Mouse (Mus musculus) adrenal gland, postnatal 14 days (tissue): ENCODE results near the gene Igf2bp1. TPM values are rescaled to one million over a fixed set of nuclear protein-coding genes. Genes with fewer than 3 reads are reported as not detected.

ENCODE experiments used
- DNase-seq: peaks from one replicate; pipeline ENCODE4 v3.0.0; 2021; ENCODE audit warnings: mixed read lengths
- total RNA-seq: library from RNA; stranded (reverse); gene quantifications from 2 replicates; pipeline ENCODE4 v1.2.3, GENCODE M21; 2021

The Igf2bp1 gene
- total RNA-seq, 1 experiment from 2014 or later: 5.0 TPM

DNA sequence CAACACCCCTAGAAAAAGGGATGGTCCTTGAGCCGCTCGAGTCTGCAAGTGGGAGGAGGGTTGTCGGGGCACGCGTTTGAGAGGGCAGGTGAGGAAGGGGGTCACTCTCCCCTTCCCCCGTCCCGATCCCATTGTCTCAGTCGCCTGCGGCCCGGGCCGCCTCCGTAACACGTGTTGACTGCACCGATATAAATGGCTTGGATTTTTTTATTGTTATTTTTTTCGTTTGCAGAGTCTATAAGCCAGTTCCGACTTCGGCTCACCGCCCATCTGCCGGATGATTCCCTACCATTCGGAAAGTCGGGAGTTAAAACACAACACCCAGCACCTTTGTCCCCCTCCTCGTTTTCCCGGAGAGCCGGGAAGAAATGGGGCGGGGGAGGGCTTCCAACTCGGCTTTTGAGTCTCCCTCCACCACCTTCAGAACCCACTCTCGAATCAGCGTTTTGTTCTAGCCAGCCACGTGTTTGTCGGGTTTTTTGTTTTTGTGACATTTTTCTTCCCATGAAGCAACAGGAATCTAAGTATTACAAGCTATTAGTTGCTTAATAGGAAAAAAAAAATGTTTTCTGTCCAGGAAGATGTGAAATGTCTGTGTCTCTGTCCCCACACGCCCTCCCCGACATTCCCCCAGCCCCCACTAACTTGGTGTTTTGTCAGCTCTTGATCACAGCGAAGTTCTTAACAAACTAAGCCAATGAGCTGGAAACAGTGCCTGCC lies 1.9 kb upstream of the Igf2bp1 start:
- peak; percentile 14 for DNase-seq

DNA sequence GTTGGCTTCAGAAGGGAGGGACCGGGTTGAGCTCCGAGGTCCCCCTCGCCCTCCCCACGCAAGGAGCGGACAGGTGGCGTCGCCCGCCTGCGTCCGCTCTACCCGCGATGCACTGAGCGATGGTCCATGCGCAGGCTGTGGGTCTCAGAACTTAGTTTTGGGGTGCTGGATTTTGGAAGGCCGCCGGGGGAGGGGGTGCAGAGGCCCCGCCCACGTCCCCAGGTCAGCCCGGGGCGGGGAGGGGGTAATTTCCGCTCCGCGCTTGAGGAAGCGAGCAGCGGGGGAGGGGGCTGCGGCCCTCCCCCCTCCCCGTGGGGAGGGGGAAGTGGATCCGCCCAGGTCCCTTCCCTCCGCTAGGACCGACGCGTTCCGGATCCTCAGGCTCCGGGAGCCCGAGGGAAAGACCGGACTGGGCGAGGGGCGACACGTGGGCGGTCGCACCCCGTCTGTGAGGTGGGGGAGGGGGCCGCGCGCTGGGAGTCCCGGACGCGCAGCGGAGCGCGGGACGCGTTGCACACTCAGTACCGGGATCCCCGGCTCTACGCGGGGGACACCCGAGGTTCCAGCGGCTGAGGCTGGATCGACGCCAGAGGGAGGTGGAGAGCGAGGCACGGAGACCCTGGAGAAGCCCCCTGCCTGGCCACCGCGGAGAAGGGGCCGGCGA lies 1.2 kb upstream of the Igf2bp1 start:
- peak; percentile 39 for DNase-seq

DNA sequence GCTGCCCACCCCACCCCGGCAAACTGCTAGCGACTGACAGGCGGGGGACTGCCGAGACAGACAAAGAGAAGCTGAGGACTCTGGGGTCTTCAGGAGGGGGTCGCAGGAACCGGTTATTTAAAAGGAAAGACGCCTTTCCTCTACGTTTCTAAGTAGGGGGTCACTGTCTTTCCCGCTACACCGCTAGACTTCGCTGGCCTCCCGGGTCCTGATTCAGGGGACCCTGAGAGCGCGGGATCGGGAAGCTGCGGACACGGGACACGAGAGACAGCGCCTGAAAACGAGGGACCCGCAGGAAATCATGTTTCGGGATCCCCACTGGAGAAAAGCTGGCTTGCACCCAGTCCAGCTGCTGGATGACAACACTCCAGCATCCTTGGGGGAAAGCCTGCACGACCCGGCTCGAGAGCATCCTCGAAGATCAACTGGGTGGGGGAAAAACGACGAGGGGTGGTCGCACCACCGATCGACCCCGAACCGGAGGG lies 669 bp upstream of the Igf2bp1 start:
- peak; percentile 50 for DNase-seq

DNA sequence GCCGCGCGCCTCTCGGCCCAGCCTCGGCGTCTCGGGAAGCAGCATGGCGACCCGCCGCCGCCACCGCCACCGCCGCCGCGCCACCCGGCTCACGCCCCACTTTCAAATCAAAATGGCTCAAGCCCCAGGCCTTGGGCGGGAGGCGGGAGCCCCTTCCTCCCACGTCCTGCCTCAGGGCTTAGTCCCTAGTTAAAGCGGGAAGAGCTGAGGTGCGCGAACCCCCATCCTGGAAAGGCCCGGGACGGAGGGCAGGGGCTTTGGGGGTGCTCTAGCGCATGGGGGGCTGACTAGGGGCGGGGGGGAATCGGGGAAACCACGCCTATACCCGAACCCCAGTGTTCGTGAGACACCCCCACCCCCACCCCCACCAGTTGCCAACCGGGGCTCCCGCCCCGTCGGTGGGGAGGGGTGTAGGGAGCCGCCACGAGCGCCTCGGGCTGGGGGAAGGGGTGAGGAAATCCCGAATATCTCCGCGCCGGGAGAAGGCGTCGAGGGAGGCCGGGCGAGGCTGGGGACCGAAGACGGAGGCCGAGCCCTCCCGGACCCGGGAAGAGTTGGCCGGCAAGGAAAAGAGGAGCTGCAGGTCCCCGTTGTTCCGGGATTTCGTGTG lies 842 bp downstream of the Igf2bp1 start:
- peak; percentile 58 for DNase-seq

DNA sequence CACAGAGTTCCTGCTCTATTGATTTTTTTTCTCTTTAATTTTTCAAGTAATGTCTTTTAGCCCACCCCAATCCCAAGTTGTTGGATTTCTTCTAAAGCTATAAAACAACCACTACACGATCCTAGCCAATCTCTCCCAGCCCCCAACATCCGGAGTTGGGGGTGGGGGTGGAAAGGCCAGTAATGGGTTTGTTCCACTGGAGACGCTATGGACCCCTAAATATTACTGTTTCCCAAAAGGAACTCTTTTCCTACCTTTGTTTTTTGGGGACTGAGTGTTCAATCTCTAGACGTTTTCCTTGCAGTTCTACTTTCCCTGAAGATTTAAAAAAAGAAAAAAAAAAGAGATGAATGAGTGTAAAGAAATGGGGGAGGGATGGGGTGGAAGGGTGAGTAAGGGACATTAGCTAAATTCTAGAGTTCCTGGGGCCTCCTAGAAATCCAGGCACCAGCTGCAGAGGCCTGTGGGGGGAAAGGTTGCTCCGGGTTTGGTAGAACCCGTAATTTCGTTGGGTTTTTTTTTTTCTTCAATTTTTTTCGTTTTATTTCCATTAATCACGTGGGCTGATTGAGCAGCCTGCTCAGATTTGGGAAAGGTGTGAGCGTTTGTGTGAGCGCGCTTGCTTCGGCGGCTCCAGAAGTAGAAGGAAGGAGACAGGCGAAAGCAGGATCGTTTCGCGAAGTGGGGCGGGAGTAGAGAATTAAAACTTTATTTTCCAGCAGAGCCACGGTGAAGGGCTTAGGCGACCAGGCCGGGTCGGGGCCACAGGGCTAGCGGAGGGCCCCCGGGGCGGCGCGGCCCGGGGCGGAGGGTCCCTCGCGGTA lies 1.6 kb downstream of the Igf2bp1 start:
- no peak for DNase-seq

DNA sequence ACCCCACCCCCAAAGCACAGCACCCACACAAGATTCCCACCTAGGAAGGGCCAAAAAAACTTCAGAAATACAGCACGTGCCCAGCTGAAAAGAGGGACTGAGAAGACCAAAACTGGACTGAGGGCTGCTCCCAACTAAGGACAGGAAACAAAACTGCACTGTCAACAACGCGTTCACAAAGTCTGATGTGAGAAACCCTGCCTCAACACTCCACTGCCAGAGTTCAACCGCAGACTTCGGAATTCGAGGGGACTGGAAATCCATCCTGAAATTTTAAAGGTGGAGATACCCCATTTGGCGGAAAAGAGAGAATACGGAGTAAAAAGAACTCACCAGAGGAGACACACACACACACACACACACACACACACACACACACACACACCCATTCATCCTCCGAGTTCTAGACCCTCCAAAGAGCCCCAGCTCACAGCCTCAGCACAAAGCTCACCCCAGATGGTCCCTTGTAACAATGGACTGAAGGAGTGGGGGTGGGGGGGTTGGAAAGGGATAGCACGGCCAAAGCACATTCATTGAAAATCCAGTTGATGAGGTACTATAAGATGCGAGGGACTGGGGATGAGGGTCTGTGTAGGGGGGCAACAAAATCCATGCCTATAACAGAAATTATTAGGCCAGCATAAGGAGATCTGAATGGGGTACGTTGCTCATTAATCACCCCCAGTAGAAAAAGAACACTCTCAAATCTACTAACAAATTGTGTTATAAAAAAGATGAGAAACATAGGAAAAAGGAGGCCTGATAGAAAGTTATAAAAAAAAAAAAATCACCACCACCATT lies 2.4 kb downstream of the Igf2bp1 start:
- DNase-seq: no peak

DNA sequence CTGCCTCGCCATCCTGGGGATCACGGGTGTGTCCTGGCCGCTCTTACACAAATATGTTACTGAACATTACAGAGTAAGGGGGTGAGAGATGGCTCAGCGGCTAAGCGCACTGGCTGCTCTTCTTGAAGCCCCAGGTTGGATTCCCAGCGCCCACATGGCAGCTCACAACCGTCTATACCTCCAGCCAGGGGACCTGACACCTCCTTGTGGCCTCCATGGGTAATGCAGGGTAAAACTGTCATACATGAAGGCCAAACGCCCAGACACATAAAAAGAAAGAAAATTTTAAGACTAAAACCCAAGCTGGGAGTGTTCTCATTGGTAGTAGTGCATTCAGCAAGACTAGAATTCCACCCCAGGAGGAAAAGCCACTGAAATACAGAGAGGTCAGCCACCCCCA lies 11.6 kb downstream of the Igf2bp1 start:
- DNase-seq: no peak

DNA sequence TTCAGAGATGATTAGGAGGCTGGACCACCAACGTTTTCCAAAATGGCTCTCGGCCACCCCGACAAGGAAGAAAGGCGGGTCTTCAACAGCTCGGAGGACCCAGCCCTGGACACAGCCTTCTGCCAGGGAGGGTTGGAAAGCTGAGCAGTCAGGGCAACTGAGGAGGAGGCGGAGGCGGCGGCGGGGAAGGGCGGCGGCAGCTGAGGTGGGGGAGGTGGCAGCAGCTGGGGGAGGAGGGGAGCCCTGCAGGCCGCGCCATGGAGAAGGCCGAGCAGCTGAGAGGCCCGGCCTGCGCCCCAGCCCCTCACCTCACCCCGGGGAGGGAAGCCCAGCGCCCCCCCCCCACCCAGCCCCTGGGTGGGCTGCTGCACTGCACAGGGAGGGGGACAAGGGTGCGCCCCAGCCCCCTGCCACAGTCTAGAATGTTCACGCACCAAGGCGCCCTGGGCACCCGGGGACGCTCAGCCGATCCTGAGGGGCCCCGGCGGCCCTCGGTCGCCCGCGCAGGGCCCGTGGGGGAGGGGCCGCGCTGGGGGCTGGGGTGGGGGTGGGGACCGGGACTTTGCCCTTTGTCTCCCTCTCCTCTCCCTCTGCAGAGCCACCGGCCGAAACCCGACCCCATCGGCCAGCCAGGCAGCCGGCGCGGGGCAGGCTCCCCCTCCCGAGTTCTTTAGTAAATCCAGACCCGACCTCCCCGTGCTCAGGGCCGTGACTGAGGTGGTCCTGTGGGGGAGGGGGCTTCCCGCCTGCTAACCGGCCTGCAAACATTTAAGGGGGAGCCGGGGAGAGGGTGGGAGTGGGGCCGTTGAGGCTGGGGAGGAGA lies 14.6 kb downstream of the Igf2bp1 start:
- peak; percentile 60 for DNase-seq

DNA sequence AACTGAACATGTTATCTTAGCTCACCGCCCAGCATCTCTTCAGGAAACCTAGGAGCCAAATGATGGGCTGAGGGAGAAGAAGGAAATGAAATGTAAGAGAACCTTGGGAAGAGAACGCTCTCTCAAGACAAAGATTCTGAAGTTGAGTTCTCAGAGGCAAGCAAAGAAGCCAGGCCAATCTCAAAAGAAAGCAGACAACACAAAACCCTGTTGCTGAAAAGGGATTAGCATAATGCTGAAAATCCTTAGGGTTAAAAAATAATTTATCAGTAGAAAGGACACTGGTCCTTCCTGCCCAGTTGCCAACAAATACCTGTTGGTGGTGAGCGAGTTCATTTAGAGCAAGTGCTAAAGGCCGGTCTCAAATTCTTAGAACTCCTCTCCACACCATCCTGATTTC lies 15.3 kb downstream of the Igf2bp1 start:
- DNase-seq: no peak

DNA sequence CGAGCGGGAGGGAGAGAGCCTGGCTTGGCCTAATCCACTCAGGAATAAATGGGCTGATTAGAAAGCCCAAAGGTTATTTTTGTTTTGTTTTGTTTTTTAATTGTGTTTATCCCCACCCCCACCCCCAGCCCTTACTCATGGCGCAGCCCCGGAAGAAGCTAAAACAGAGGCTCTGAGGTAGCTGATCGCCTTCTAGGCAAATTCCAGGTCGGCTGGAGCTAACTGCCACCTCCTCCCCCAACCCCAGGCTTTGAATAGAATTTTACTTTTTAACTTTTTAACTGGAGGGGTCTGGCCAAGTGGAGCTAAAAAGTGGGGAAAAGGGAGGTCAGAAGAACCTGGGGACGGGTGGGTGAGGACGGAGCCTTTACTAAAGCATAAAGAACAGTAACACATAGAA lies 15.9 kb downstream of the Igf2bp1 start:
- DNase-seq: no peak

DNA sequence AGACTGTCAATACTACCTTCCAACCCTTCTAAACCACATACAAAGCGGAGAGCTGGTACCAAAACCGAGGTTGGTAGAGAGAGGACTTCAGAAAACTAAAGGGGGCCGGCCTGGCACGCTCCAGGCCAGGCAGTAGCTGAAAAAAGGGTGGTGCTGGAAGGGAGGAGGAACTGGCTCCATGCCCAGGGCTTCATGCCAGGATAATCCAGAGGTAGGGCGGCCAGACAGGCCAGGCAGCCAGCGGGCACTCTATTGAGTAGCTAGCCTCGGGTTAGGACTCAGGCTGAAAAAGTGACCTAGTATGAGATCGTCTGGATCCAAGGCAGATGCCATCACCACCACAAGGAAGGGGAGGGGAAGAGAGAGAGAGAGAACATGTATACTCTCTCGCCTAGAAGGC lies 17.2 kb downstream of the Igf2bp1 start:
- DNase-seq: peak; percentile 89

DNA sequence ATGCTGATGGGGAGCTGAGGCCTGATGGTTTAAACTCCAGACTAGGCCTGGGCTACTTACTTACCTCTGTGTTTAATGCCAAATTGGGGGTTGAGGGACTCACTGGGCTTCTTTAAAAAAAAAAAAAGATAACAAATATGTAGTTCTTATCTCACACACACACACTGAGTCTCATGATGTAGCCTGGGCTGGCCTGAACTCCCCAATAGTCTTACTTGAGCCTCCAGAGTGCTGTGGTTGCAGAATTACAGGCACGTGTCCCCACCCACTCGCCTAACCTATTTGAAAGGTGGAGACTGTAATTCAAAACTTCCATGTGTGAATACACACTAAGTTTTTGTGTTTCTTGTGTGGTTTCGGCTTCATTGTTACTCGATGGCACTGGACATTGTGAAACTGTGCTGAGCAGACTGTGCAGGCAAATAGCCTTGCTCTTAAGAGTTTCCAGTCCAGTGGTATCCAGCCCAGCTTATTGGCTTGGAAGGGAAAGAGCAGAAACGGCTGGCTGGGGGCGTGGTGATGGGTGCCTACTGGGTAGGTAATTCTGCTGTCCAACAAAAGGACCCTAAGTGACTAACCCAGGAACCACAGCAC lies 17.8 kb downstream of the Igf2bp1 start:
- no peak for DNase-seq

DNA sequence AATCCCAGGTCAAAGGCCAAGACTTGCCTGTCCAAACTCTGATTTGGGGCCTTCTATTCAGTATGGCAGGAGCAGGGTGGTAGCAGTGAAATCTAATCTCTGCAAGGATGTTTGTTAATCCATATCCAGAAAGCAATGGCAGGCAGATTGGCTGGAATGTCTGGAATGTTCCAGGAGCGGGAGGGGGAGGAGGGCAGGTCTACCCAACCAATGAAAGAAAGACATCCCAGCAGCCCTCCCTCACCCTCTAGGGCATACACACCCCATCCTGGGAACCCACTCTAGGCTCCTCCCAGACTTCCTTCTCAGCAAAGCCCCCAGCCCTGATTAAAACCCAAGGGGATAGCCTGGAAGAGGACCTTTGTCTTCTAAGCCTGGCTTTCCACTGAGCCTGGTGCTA lies 23.3 kb downstream of the Igf2bp1 start:
- no peak for DNase-seq

DNA sequence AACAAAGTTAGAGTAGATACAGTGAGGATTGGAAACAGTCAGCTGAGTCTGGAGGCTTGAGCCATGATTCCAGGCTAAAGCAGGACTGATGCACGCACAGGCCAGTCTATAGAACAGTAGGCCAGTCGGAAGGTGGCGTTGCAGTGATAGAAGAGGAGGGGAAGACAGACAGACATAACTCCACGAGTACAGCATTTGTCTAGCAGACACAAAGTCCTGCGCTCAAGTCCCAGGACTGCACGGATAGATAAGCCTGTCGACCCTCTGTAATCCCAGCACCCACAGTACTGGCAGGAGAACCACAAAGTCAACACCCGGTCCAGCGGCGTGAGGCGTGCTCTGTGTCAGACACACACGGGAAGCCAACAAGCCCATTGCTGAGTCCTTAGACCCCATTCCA lies 23.9 kb downstream of the Igf2bp1 start:
- no peak for DNase-seq

DNA sequence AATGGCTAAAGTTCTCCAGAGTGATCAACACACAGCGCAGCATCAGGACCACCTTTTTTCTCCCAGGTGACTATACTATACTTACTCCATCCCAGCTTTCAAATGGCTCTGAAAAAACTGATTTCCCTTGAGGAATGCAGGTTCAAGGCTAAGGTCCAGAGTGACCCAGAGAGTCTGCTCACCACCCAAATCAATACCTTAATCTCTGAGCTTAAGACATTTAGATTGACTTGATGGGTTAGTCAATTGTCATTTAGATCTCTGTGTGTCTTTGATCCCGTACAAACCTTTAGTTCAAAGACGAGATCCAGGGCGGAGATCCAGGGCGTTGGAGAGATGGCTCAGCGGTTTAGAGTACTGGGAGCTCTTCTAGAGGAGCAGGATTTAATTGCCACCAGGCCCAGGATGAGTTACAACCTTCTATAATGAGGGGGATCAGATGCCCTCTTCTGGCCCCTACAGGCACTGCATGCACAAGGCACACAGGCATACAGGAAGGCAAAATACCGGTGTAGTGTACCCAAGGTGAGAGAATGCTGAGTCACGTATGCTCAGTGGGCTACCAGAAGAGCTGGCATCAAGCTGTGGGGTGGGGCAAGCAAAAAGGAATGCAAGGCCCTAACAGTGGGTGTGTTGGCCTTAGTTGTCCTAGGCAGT lies 24.9 kb downstream of the Igf2bp1 start:
- peak; percentile 64 for DNase-seq

DNA sequence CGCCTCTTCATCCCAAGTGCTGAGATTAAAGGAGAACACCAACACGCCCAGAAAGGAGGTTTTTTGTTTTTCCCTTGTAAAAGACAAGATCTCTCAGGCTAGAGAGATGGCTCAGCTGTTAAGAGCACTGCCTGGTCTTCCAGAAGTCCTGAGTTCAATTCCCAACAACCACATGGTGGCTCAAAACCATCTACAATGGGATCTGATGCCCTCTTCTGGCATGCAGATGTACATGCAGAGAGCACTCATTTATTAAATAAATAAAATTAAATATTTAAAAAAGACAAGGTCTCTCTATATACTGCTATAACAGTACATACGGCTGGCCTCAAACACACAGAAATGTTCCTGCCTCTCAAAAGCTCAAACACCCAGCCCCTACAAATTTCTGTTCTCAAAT lies 27.3 kb downstream of the Igf2bp1 start:
- no peak for DNase-seq

DNA sequence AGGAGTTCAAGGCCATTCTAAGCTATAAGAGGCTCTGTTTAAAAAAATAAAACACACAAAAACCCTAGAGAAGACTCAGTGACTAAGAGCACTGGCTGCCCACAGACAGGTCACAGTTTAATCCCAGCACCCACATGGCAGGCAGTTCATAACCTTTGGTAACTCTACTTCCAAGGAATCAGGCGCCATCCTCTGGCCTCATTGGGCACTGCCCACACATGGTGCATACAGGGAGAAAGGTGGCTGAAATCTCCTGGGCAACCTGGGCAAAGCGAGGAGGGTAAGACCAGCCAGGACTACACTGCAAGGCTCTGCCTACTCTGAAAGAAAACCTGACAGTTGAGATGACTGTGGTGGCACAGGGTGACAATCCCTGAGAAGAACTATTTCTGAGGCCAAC lies 29.4 kb downstream of the Igf2bp1 start:
- DNase-seq: no peak

DNA sequence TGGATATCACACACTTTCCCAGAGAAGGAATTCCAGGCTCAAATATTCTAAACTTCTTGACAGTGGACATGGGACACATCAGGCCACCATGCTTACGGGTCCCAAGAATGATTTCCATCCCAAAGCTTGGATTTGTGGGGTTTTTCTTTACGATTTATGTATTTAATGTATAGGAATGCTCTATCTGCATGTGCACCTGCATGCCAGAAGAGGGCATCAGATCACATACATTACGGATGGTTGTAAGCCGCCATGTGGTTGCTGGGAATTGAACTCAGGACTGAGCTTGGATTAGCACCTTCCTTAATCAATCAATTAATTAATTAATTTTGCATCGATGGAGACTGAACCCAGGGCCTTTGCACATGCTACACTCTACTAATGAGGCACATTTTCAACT lies 30.0 kb downstream of the Igf2bp1 start:
- no peak for DNase-seq

DNA sequence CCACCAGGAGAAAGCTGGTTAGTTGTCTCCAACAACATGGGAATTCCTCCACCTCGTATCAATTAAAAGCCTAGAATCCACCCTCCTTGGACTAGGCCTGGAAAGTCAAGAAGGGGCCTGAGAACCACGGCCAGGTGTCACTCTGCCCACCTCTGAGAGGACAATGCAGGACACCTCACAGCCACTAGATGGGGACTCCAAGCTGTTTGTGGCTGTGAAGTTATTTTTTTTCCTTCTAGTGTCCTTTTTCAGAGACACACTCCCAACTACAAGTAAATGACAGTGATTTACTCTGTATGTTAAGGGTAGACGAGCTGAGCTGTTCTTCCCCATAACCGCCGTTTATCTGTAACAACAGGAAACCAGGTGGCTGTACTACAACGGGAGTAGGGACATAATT lies 32.6 kb downstream of the Igf2bp1 start:
- no peak for DNase-seq

DNA sequence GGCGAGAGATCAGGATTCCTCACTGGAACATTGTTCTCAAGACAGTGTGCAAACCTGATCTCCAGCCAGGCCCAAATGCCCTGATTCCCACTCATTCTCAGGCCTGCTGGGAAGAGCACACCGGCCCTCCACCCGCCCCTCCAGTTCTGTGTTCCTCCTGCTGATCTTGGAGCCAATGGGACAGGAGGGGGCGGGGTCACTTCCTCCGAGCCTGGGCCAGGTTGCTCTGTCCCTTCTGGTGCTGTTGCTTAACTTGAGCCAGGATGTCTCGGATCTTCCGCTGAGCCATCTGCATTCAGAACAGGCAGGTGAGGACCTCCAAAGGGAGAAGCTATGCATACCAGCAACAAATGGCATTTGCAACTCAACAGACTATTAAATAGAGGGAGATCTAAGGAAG lies 42.4 kb downstream of the Igf2bp1 start:
- DNase-seq: no peak
